Mouse (Mus musculus): ENCODE results near the gene Slc7a5. TPM values are rescaled to one million over a fixed set of nuclear protein-coding genes. Genes with fewer than 3 reads are reported as not detected.

Slc7a5 gene
- polyA plus RNA-seq, 1 experiment = 0.67 TPM

DNA sequence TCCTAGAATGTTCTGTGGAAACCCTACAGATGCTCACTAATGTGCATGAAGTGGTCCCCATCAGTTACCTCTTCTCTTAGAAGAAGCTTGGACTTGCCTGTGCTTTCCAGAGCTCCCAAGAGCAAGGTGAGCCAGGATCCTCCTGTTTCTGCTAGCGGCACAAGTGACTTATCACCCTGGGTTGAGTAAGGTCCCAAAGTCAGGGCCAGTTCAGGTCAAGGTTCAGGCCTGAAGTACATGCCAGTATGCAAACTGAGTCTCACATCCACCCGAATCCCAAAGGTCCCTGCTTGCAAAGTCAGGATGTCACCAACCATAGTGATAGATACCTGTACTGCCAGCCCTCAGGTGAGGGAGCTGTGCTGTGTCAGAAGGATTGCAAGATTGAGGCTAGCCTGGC is 37.3 kb downstream of the Slc7a5 start:
- H3K27ac ChIP-seq (replicated peaks; ENCODE audit: low read depth, low read length) = no peak overlapping the region
- no peaks in the 10 kb centered on the region; the same call in 1 of the 2 replicates for H3K4me1 ChIP-seq (ENCODE audit: control insufficient read depth, insufficient read depth, insufficient read length, low read length)
- H3K4me3 ChIP-seq (ENCODE audit: insufficient read depth, low read depth, low read length) = no peak overlapping the region

DNA sequence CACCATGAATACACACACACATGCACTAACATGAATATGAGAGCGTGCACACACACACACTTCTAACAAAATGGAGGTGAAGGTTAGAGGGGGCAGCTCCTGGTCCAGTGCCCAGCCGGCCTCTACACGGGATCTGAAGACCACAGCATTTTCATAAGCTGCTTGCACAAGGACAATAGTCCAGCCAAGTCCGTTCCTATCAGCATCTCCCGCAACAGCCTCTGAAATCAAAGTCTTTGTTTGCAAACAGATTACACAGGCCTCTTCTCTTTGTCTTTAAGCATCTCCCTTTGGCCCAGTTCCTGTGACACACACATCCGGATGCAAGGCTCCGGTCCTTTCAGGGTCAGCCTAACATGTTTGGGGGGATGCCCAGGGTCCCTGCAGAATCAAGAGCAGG is 38.6 kb downstream of the Slc7a5 start:
- H3K27ac ChIP-seq (replicated peaks; ENCODE audit: low read depth, low read length) = no peak overlapping the region
- H3K4me3 ChIP-seq (ENCODE audit: insufficient read depth, low read depth, low read length) = no peak overlapping the region
- no peaks in the 10 kb centered on the region; the same call in 1 of the 2 replicates for H3K4me1 ChIP-seq (ENCODE audit: control insufficient read depth, insufficient read depth, insufficient read length, low read length)

DNA sequence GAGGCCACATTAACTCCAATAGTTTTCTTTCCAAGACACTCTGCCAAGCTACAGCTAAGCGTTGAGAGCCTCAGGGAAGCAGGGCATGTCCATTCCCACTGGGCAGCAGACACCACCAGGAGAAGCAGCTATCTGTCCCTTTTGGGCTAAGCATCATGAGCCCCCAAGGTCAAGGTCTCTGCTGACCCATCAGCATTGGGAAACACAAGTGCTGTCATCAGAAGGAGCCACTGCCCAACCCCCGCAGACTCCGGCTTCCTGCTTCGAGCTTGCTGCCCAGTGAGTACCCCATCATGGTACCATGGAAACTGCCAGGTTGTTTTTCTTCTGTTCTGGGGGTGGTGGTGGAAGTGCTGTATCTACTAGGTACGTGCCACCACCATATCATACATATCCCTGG is 39.3 kb downstream of the Slc7a5 start:
- no peaks in the 10 kb centered on the region; the same call in 1 of the 2 replicates for H3K4me1 ChIP-seq (ENCODE audit: control insufficient read depth, insufficient read depth, insufficient read length, low read length)
- H3K4me3 ChIP-seq (ENCODE audit: insufficient read depth, low read depth, low read length) = no peak overlapping the region
- no peak overlapping the region for H3K27ac ChIP-seq (replicated peaks; ENCODE audit: low read depth, low read length)

DNA sequence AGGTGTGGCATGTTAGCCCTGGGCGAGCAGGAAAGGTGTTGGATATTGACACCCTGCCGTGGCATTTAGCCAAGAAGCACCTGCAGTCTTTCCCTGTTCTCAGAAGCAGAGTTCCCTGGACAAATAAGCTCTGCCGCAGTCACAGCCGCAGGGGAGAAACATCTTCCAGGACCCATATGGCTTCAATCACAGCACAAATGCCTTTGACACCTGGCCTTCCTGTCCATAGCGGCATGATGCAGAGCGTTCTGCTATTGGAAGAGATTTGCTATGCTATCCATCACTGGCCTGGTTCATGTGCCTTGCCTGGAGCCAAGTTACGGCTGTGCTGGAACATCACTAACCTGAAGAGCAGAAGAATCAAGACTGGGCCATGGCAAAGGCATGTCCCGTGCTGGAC is 42.1 kb downstream of the Slc7a5 start:
- H3K4me1 ChIP-seq (ENCODE audit: control insufficient read depth, insufficient read depth, insufficient read length, low read length) = no peaks in the 10 kb centered on the region

DNA sequence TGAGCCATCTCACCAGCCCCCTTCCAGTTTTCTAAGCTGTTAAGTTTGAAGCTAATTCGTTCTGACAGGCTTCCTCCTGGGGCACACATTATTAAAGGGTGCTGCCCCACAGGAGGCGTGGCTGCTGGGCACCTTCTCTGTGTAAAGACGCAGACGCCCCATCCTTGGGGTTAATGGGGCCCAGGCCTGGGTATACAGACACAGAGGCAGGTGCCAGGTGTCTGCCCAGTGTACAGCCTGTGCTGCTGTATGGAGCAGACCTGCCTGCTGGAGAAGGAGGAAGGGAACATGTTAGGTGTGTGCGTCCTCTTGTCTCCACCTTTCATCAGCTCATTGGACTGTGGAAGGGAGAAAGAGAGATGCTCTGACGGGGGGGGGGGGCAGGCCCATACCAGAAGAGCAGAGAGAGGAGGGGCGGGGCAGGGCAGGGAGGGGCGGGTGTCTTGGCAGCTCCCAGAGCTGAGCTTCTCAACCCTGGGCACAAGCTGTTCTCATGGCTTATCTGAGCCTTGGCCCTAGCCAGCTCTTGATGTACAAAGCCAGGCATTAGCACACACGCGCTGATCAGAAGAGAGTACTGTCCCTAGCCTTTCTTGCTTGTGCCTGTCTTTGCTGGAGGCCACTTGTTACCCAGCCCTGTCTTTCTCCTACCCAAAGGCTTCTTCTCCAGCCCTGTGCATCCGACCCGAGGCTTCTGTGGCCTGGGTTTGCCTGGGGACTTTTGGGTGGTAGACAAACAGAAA is 45.5 kb downstream of the Slc7a5 start:
- Histone ChIP-seq H3K4me1 (ENCODE audit: control insufficient read depth, insufficient read depth, insufficient read length, low read length) (no peaks in the 10 kb centered on the region), H3K27ac (replicated peaks; ENCODE audit: low read depth, low read length) (no peak overlapping the region), H3K4me3 (ENCODE audit: insufficient read depth, low read depth, low read length) (no peak overlapping the region)

More for the DNA sequence above, 42.1 kb downstream of the Slc7a5 start:
- H3K27ac ChIP-seq (replicated peaks; ENCODE audit: low read depth, low read length) = no peak overlapping the region
- H3K4me3 ChIP-seq (ENCODE audit: insufficient read depth, low read depth, low read length) = no peak overlapping the region

DNA sequence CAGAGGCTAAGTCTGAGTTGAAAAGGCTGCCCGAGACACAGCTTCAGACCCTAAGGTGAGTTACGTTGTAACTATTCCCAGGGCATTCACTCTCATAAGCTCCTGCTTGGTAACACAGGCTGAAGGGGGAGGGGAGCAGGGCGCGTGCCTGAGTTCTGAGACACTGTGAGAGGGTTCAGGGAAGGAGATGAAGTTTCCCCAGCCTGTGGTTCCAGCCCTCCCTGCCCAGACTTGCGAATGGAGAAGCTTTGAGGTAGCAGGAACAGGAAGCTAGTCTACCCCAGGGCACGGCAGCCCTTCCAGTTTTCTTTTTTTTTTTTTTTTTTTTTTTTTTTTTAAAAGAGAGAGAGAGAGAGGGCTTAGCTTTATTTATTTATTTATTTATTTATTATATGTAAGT is 46.2 kb downstream of the Slc7a5 start:
- Histone ChIP-seq H3K4me3 (ENCODE audit: insufficient read depth, low read depth, low read length) (no peak overlapping the region), H3K27ac (replicated peaks; ENCODE audit: low read depth, low read length) (no peak overlapping the region), H3K4me1 (ENCODE audit: control insufficient read depth, insufficient read depth, insufficient read length, low read length) (no peaks in the 10 kb centered on the region)

DNA sequence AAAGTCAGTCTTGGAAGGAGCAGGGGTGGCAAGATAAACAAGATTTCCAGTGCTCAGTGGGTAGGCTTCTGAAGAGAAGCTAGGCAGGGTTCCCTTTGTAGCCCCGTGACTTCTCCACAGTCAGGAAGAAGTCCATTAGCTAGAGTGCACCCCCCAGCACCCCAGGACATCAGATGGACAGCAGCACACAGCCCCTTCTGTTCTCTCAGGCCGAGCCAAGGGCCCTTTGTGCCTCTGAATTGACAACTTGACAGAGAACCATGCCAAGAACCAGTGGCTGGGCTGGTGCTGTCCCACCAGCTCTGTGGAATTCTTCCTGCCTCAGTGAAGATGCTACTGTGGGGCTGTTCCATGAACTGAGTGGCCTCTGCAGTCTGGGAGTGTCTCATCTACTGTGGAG is 49.7 kb downstream of the Slc7a5 start:
- Histone ChIP-seq H3K4me3 (ENCODE audit: insufficient read depth, low read depth, low read length) (no peak overlapping the region), H3K4me1 (ENCODE audit: control insufficient read depth, insufficient read depth, insufficient read length, low read length) (no peaks in the 10 kb centered on the region), H3K27ac (replicated peaks; ENCODE audit: low read depth, low read length) (no peak overlapping the region)

DNA sequence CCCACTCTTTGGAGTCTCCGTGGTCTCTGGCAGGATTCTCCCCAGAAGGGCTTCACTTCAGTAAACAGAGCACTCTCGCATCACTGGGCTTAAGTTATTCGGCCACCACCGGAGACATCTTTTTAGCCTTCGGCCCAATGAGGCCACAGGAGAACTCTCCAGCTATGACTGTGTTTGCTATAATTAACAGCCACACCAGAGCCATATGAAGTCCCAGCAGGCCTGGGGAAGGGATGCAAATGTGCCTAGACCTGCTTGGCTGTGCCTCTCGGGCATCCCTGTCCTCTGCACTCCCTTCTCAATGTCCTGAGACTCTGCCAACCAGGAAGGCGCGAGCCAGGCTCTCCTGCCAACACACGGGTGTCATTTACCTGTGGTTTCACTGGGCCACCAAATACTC is 50.2 kb downstream of the Slc7a5 start:
- Histone ChIP-seq H3K27ac (replicated peaks; ENCODE audit: low read depth, low read length) (no peak overlapping the region), H3K4me3 (ENCODE audit: insufficient read depth, low read depth, low read length) (no peak overlapping the region), H3K4me1 (ENCODE audit: control insufficient read depth, insufficient read depth, insufficient read length, low read length) (no peaks in the 10 kb centered on the region)

DNA sequence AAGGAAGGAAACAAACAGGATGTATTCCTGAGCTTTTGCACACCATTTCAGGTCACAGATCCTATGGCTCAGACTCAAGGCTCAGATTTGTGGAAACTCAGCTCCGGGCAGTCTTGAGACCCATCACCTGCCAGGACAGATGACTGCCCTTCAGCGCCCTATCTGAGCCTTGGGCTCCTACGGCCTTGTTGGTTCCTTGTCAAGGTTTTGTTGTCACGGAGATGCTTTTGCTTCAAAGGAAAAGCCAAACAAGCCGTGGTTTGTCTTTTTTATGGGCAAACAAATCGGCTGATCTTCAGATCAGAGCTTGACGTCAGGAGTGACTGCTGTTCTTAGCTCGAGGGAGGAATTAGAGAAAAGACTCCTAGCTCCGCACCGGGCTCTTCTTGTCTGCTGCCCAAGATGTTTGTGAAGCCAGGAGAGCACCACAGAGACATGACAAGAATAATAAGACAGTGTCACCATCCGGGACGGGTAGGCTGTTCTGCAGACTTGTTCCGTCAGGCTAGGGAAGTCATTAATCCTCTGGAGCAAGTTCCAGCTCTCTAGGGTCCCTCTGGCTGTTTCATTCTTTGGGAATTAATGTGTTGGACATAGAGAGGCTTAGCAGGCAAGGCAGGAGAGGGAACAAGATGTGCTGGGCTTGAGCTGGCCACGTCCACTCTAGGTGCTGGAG is 51.3 kb downstream of the Slc7a5 start:
- Histone ChIP-seq H3K4me3 (ENCODE audit: insufficient read depth, low read depth, low read length) (no peak overlapping the region), H3K27ac (replicated peaks; ENCODE audit: low read depth, low read length) (no peak overlapping the region), H3K4me1 (ENCODE audit: control insufficient read depth, insufficient read depth, insufficient read length, low read length) (no peaks in the 10 kb centered on the region)

DNA sequence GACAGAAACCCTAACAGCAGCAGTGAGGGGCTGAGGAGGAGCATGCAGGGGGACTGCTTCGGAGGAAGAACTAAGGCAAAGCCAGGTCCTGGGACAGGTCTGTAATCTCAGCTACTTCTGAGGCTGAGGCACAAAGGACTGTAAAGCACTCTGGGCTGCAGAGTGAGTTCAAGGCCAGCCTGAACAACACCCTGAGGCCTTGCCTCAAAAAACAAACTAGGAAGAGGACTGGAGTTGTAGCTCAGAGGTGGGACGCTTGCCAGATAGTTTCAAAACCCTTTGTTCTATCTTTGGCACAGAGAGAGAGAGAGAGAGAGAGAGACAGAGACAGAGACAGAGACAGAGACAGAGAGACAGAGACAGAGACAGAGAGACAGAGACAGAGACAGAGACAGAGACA is 53.9 kb downstream of the Slc7a5 start:
- no peak overlapping the region for H3K27ac ChIP-seq (replicated peaks; ENCODE audit: low read depth, low read length)
- H3K4me1 ChIP-seq (ENCODE audit: control insufficient read depth, insufficient read depth, insufficient read length, low read length) = no peaks in the 10 kb centered on the region
- no peak overlapping the region for H3K4me3 ChIP-seq (ENCODE audit: insufficient read depth, low read depth, low read length)

DNA sequence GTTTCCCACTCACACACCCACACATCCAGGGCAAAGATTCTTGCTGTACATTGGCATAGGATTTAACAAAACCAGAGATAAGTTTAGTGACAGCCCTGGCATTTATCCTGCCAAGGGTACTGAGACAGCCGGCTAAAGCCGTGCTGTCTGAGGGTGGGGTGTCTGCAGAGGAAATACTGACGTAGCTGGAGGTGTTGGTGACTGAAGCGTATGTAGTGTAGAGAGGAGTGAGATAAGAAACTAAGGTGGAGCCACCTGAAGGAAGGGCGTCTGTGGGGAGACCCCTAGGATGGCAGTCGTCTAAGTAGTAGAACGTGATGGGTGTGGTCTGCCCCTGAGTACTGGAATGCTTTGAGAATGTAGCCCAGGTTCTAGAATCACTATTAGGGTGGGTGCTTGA is 55.0 kb downstream of the Slc7a5 start:
- H3K27ac ChIP-seq (replicated peaks; ENCODE audit: low read depth, low read length) = no peak overlapping the region
- no peaks in the 10 kb centered on the region for H3K4me1 ChIP-seq (ENCODE audit: control insufficient read depth, insufficient read depth, insufficient read length, low read length)
- H3K4me3 ChIP-seq (ENCODE audit: insufficient read depth, low read depth, low read length) = no peak overlapping the region

DNA sequence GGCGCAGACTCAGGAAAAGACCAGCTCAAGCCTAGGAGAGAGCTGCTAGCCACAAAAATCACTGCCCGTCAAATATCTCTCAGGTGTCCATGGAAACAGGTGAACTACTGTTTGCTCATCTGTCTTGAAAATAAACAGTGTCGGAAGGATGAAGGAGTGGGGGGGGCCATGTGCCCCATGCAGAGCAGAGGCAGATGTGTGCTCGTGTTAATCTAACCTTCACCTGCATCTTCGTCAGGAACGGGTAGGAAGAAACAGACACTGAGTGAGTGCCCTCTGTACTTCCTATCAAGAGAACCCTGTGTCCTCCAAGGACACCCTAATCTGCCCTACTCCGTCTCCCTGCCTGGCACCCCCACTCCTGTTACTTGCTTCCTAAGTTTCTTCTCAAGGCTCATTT is 55.8 kb downstream of the Slc7a5 start:
- no peaks in the 10 kb centered on the region for H3K4me1 ChIP-seq (ENCODE audit: control insufficient read depth, insufficient read depth, insufficient read length, low read length)
- no peak overlapping the region for H3K27ac ChIP-seq (replicated peaks; ENCODE audit: low read depth, low read length)
- no peak overlapping the region for H3K4me3 ChIP-seq (ENCODE audit: insufficient read depth, low read depth, low read length)

DNA sequence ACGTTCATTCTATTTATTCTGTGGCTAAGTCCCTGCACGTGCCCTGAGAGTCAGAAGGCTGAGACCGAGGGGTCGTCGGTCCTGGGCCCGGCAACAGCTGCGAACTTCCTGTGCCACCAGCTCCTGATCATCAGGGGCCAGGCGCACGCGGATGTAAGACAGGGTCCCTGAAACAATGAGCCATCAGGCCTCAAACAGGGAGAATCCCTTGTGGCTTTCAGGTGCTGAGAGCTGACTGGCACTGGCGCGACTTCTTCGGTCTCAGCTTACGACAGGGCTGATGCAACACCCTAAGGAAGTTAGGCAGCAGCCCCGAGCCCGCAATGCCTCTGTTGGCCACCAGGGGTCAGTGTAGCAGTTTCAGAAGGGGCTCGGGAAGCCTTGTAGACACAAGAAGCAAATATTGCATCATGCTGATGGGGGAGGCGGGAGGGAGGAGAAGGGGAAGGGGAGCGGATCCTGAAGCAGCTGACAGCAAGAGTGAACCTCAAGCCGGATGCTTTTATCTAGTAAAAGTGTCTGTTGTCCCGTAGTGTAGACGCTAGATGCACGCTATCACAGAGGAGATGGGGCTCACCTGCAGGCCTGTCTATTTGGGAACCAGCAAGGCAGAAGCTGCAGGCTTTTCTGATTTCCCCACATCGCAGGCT is 56.5 kb downstream of the Slc7a5 start:
- H3K4me1 ChIP-seq (ENCODE audit: control insufficient read depth, insufficient read depth, insufficient read length, low read length) = no peaks in the 10 kb centered on the region
- 0 out of 2 replicates have a peak overlapping the region, but pooled peaks have one; percentile 27 for H3K4me3 ChIP-seq (ENCODE audit: insufficient read depth, low read depth, low read length)
- no peak overlapping the region for H3K27ac ChIP-seq (replicated peaks; ENCODE audit: low read depth, low read length)

DNA sequence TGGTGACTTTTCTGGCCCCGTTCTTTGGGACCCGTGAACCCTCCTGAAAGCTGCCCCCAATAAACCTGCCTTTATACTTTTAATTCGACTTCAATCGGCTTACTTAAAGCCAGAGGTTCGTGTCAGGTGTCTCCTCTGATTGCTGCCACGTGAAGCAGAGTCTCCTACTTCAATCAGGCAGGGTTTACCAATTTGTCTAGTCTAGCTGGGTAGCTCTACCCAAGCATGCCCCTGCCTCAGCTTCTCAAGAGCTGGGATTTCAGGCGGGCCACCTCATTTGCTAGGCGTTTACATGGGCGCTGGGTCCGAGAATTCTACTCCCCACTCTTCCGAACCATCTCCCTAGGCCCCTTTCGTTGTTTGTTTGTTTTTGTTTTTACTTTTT is 57.1 kb downstream of the Slc7a5 start:
- Histone ChIP-seq H3K4me3 (ENCODE audit: insufficient read depth, low read depth, low read length) (no peak overlapping the region), H3K27ac (replicated peaks; ENCODE audit: low read depth, low read length) (no peak overlapping the region), H3K4me1 (ENCODE audit: control insufficient read depth, insufficient read depth, insufficient read length, low read length) (no peaks in the 10 kb centered on the region)

DNA sequence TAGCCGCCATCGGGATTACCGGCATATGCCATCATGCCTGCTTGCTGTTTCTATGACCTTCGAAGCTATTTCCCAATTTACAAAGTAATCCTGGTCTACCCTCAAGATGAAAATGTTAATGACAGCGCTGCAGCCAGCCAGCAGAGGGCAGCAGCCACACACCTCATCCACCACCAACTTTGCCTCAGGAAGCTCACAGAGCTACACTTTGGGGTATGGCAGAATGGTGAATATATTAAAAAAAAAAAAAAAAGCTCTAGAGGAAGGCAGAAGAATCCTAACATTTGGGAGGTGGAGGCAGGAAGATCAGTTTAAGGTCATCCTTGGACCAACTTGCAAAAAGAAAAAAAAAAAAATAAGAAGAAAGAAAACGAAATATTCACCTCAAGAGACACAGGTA is 57.5 kb downstream of the Slc7a5 start:
- no peak overlapping the region for H3K4me3 ChIP-seq (ENCODE audit: insufficient read depth, low read depth, low read length)
- no peaks in the 10 kb centered on the region for H3K4me1 ChIP-seq (ENCODE audit: control insufficient read depth, insufficient read depth, insufficient read length, low read length)
- no peak overlapping the region for H3K27ac ChIP-seq (replicated peaks; ENCODE audit: low read depth, low read length)

DNA sequence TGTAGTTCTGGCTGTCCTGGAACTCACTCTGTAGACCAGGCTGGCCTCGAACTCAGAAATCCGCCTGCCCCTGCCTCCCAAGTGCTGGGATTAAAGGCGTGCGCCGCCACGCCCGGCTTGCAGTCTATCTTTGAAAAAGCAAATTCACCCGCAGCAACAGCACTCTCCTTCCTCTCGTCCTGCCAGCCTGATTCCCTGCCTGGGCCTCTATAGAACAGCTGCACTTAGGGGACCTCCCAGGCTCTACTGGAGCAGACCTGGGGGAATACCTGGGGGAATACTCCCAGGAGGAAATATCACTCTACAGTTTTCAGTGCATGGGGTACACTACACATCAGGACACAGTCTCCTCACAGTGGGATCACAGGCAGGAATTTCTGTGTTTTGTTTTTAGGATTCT is 58.2 kb downstream of the Slc7a5 start:
- H3K4me1 ChIP-seq (ENCODE audit: control insufficient read depth, insufficient read depth, insufficient read length, low read length) = no peaks in the 10 kb centered on the region
- no peak overlapping the region for H3K4me3 ChIP-seq (ENCODE audit: insufficient read depth, low read depth, low read length)
- no peak overlapping the region for H3K27ac ChIP-seq (replicated peaks; ENCODE audit: low read depth, low read length)
